Mouse (Mus musculus) ES-E14 (cell line): ENCODE results near the gene Mn1.

ENCODE experiments used
- HCFC1 ChIP-seq: IDR thresholded peaks from 2 replicates; pipeline ENCODE4 v1.6.1; 2012; ENCODE audit warnings: low read length, inconsistent platforms, borderline replicate concordance; ENCODE audit not compliant: insufficient read depth
- ZNF384 ChIP-seq: IDR thresholded peaks from 2 replicates; pipeline ENCODE4 v1.6.1; 2012; ENCODE audit warnings: low read depth, low read length, inconsistent platforms

DNA sequence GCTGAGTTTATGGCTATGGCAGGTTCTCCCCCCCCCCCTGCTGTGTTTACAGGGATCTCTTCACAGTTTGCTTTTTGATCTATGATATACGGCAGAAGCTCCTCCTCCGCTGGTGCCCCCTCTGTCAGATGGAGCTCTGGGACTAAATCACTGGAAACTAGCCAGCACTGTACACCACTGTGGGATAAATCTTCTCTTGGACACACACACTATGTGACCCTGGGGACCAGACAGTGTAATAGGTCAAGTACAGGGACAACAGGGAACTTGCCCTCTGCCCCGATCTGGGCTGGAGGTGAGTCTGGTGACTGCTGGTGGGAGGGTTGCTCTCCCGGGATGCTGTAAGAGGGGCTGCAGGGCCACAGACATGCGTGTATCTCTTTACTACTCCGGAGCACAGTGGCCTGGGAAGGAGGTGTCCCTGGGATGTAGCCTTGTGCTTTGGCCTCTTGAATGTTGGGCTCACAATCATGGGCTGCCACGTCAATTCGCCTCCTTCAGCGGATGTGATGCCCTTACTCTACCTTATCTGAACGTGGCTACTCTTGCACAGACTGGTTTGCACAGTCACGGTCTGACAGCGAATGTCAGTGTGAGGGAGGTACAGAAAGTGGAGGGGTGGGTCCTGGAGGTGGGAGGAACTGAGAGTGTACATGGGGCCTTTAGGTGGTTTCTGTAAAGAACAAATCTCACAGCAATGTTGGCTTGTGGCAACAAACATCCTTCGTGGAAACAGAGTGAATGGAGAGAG, 84.7 kb downstream of the Mn1 start:
- TF ChIP-seq HCFC1 (no peak), ZNF384 (no peak)
